Mouse (Mus musculus) CH12.LX (cell line): ENCODE data around the gene Tnip3. TPM values are rescaled to one million over a fixed set of nuclear protein-coding genes. Genes with fewer than 3 reads are reported as not detected.
A peak's percentile ranks its signal among the peaks of the same experiment; 100 is the strongest.

Source experiments
- DNase-seq: peaks from one replicate; pipeline ENCODE4 v3.0.0-alpha.2; 2013; ENCODE audit errors: extremely low read depth
- H3K27ac ChIP-seq: 2 replicates; pipeline ENCODE4 v1.5.1; 2012; ENCODE audit warnings: low read depth, mild to moderate bottlenecking, control low read depth, moderate library complexity; ENCODE audit not compliant: insufficient read depth
- H3K27me3 ChIP-seq: replicated peaks from 2 replicates; pipeline ENCODE3; 2012; ENCODE audit warnings: inconsistent platforms
- H3K36me3 ChIP-seq, 2 experiments: replicated peaks in 1 of 2; 2 replicates each; pipeline versions ENCODE3 to v1.6.1; 2012; ENCODE audit warnings: inconsistent platforms in 1 of 2, low read length in 1 of 2, mild to moderate bottlenecking in 1 of 2, mixed read lengths in 1 of 2, moderate library complexity in 1 of 2; ENCODE audit not compliant: control insufficient read depth in 1 of 2, insufficient read depth in 1 of 2
- H3K4me1 ChIP-seq, 2 experiments: 2 replicates each; pipeline ENCODE4 v1.6.1; 2012; ENCODE audit warnings: inconsistent platforms in 1 of 2, moderate library complexity in 1 of 2; ENCODE audit not compliant: insufficient read depth in 2 of 2, control insufficient read depth in 1 of 2
- H3K4me2 ChIP-seq: 2 replicates; pipeline ENCODE4 v1.6.1; 2012; ENCODE audit warnings: low read depth, mild to moderate bottlenecking, control low read depth; ENCODE audit not compliant: poor library complexity, insufficient read depth, severe bottlenecking
- H3K4me3 ChIP-seq, 3 experiments: fragments of 150-350 bp in 1 of 3; sonication (generic) in 1 of 3; replicated peaks in 1 of 3; 2 replicates each; pipeline versions ENCODE3 to v1.5.1; 2011 to 2012; ENCODE audit warnings: low read depth in 2 of 3, low read length in 2 of 3, mild to moderate bottlenecking in 2 of 3, moderate library complexity in 2 of 3, control low read depth in 1 of 3, improper control_type of control experiment in 1 of 3, inconsistent platforms in 1 of 3, mixed read lengths in 1 of 3; ENCODE audit not compliant: poor library complexity in 1 of 3
- H3K79me2 ChIP-seq: replicated peaks from 2 replicates; pipeline ENCODE4 v1.6.1; 2012; ENCODE audit warnings: mild to moderate bottlenecking, moderate library complexity; ENCODE audit not compliant: control insufficient read depth, poor library complexity, insufficient read depth, severe bottlenecking; ENCODE audit errors: extremely low read depth
- H3K9ac ChIP-seq: 2 replicates; pipeline ENCODE4 v1.6.1; 2012; ENCODE audit warnings: low read depth, mild to moderate bottlenecking, control low read depth, moderate library complexity; ENCODE audit not compliant: insufficient read depth
- H3K9me3 ChIP-seq: replicated peaks from 2 replicates; pipeline ENCODE3; 2012; ENCODE audit warnings: low read length, inconsistent platforms, mixed read lengths
- CHD1 ChIP-seq: IDR thresholded peaks from 2 replicates; pipeline ENCODE4 v1.6.1; 2012; ENCODE audit warnings: low read depth, low read length, improper control_type of control experiment, inconsistent platforms
- CHD2 ChIP-seq: IDR thresholded peaks from 2 replicates; pipeline ENCODE4 v1.6.1; 2011; ENCODE audit warnings: low read length, improper control_type of control experiment
- CTCF ChIP-seq, 2 experiments: IDR thresholded peaks in 1 of 2; conservative IDR thresholded peaks in 1 of 2; 2 replicates each; pipeline ENCODE4 v1.5.1; 2011 to 2012; ENCODE audit warnings: low read depth in 2 of 2, low read length in 2 of 2, improper control_type of control experiment in 1 of 2, inconsistent platforms in 1 of 2, mild to moderate bottlenecking in 1 of 2, moderate library complexity in 1 of 2
- E2F4 ChIP-seq: IDR thresholded peaks from 2 replicates; pipeline ENCODE4 v1.6.1; 2011; ENCODE audit warnings: low read depth, low read length, improper control_type of control experiment; ENCODE audit not compliant: insufficient replicate concordance
- EP300 ChIP-seq: IDR thresholded peaks from 2 replicates; pipeline ENCODE4 v1.6.1; 2011; ENCODE audit warnings: low read length, improper control_type of control experiment
- ETS1 ChIP-seq: conservative IDR thresholded peaks from 2 replicates; pipeline ENCODE4 v1.6.1; 2012; ENCODE audit warnings: low read depth, mild to moderate bottlenecking, inconsistent platforms, low read length, improper control_type of control experiment, moderate library complexity
- HCFC1 ChIP-seq: IDR thresholded peaks from 2 replicates; pipeline ENCODE4 v1.6.1; 2012; ENCODE audit warnings: low read depth, mild to moderate bottlenecking, inconsistent platforms, low read length, improper control_type of control experiment
- IRF4 ChIP-seq: IDR thresholded peaks from 2 replicates; pipeline ENCODE4 v1.6.1; 2014; ENCODE audit warnings: low read depth, mild to moderate bottlenecking, inconsistent platforms, low read length, improper control_type of control experiment
- JUN ChIP-seq: IDR thresholded peaks from 2 replicates; pipeline ENCODE4 v1.6.1; 2011; ENCODE audit warnings: low read depth, mild to moderate bottlenecking, low read length, improper control_type of control experiment, moderate library complexity; ENCODE audit not compliant: insufficient read depth
- KAT2A ChIP-seq: IDR thresholded peaks from 2 replicates; pipeline ENCODE4 v1.6.1; 2012; ENCODE audit warnings: low read length, improper control_type of control experiment, inconsistent platforms; ENCODE audit not compliant: insufficient replicate concordance
- MAFK ChIP-seq: IDR thresholded peaks from 2 replicates; pipeline ENCODE4 v1.6.1; 2011; ENCODE audit warnings: low read length, improper control_type of control experiment; ENCODE audit not compliant: insufficient replicate concordance
- MAX ChIP-seq: IDR thresholded peaks from 2 replicates; pipeline ENCODE4 v1.6.1; 2011; ENCODE audit warnings: low read length, improper control_type of control experiment
- MAZ ChIP-seq: IDR thresholded peaks from 2 replicates; pipeline ENCODE4 v1.6.1; 2012; ENCODE audit warnings: low read depth, mild to moderate bottlenecking, inconsistent platforms, low read length, improper control_type of control experiment, moderate library complexity
- MEF2A ChIP-seq: IDR thresholded peaks from 2 replicates; pipeline ENCODE4 v1.6.1; 2014; ENCODE audit warnings: low read depth, mild to moderate bottlenecking, inconsistent platforms, low read length, improper control_type of control experiment, borderline replicate concordance
- NELFE ChIP-seq: IDR thresholded peaks from 2 replicates; pipeline ENCODE4 v1.6.1; 2011; ENCODE audit warnings: low read depth, low read length, improper control_type of control experiment
- POLR2A ChIP-seq: IDR thresholded peaks from 2 replicates; pipeline ENCODE4 v1.6.1; 2011; ENCODE audit warnings: low read depth, mild to moderate bottlenecking, improper control_type of control experiment, low read length
- POLR2AphosphoS2 ChIP-seq: IDR thresholded peaks from 2 replicates; pipeline ENCODE4 v1.6.1; 2011; ENCODE audit warnings: low read depth, low read length, improper control_type of control experiment
- RAD21 ChIP-seq: IDR thresholded peaks from 2 replicates; pipeline ENCODE4 v1.6.1; 2011; ENCODE audit warnings: low read depth, mild to moderate bottlenecking, low read length, improper control_type of control experiment, moderate library complexity
- UBTF ChIP-seq: IDR thresholded peaks from 2 replicates; pipeline ENCODE4 v1.6.1; 2012; ENCODE audit warnings: low read depth, mild to moderate bottlenecking, inconsistent platforms, low read length, improper control_type of control experiment, moderate library complexity
- USF2 ChIP-seq: conservative IDR thresholded peaks from 2 replicates; pipeline ENCODE4 v1.6.1; 2011; ENCODE audit warnings: low read depth, low read length, improper control_type of control experiment
- ZC3H11A ChIP-seq: IDR thresholded peaks from 2 replicates; pipeline ENCODE4 v1.6.1; 2012; ENCODE audit warnings: low read depth, mild to moderate bottlenecking, inconsistent platforms, low read length, improper control_type of control experiment
- ZMIZ1 ChIP-seq: IDR thresholded peaks from 2 replicates; pipeline ENCODE4 v1.6.1; 2012; ENCODE audit warnings: low read depth, mild to moderate bottlenecking, inconsistent platforms, low read length, improper control_type of control experiment
- dilution Hi-C: fragments of 300-500 bp; cut with MboI; formaldehyde crosslinking; loops from 2 replicates; pipeline ENCODE4 v1.14.3; 2020; ENCODE audit warnings: low sequenced_read_pairs; ENCODE audit not compliant: extremely low pct_unique_long_range_greater_than_20kb, extremely low pct_ligation_motif_present
- in situ Hi-C: fragments of 300-500 bp; cut with MboI; formaldehyde crosslinking; loops from 3 replicates; pipeline ENCODE4 v1.14.3; 2019; ENCODE audit warnings: low sequenced_read_pairs, low pct_ligation_motif_present, low pct_unique_long_range_greater_than_20kb, mixed read lengths
- polyA plus RNA-seq: library from polyadenylated mRNA; unstranded; fragments of >175 nt; gene quantifications from 2 replicates; pipeline ENCODE4 v1.2.1, GENCODE M21; 2012; ENCODE audit warnings: low read depth; ENCODE audit not compliant: insufficient read length
- total RNA-seq, 2 experiments: library from RNA; depleted of rRNA; stranded (reverse); fragments of 300-350 nt in 1 of 2; fragments of >200 nt in 1 of 2; gene quantifications; 2 replicates each; pipeline ENCODE4 v1.2.3; 2012 to 2014

Tnip3 gene
- total and polyA plus RNA-seq, 3 experiments: 1.4 to 2.5 (median 2.5) TPM

DNA sequence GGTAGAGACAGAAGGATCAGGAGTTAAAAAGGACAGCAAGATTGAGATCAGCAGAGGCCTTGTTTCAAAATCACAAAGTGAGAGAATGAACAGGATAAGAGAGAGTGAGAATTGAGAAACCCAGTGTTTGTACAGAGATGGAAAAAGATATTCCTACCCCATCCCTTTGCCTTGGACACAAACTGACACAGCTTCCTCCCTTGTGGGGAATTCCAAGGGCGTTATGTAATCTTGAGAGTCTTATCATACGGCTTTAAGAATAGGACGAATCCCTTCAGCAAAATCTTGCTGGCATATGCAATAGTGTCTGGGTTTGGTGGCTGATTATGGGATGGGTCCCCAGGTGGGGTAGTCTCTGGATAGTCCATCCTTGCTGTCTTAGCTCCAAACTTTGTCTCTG is 16.0 kb downstream of the Tnip3 start:
- Histone ChIP-seq H3K4me2 (no peak overlapping the region), H3K27ac (no peak overlapping the region), H3K27me3 (no peaks in the 10 kb centered on the region), H3K4me3 (no peak overlapping the region), H3K36me3 (no peaks in the 10 kb centered on the region)
- no peak for TF ChIP-seq POLR2AphosphoS2
- TF ChIP-seq MAX: no peak
- TF ChIP-seq POLR2A: no peak
- no peak for TF ChIP-seq UBTF
- 0 out of 2 replicates have a peak, but pooled peaks have one; percentile 10 for TF ChIP-seq EP300
- TF ChIP-seq CHD2: no peak
- TF ChIP-seq, all 38 proteins: peak for 1
- no peak overlapping the region for H3K9ac ChIP-seq
- no peaks in the 10 kb centered on the region for H3K9me3 ChIP-seq
- peaks cover 3 to 14% of the 10 kb centered on the region in 2 experiments; a peak in 3 of 4 replicates for H3K4me1 ChIP-seq
- dilution Hi-C loops: no loop called here
- in situ Hi-C loops: no loop called here
- no peaks in the 10 kb centered on the region for H3K79me2 ChIP-seq
- DNase-seq: no peak

DNA sequence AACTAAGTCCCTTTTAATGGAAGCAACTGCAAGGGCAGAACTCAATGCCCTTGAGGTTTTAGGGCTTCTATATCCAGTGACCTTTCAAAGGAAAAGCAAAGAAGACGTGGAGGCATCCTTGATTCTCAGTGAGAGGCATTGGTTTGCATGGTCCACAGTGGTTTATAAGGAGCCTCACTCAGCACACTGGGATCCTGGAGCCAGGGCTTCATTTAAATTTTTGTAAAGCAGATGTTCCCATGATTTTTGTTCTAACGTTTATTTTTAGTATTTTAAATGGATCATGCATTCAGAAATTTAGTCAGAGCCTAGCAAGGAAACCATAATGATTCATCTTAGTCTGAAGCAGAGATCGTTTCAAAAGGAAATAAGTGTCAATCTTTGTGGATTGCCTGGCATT is 17.3 kb downstream of the Tnip3 start:
- dilution Hi-C loops: no loop called here
- H3K9ac ChIP-seq: no peak overlapping the region

DNA sequence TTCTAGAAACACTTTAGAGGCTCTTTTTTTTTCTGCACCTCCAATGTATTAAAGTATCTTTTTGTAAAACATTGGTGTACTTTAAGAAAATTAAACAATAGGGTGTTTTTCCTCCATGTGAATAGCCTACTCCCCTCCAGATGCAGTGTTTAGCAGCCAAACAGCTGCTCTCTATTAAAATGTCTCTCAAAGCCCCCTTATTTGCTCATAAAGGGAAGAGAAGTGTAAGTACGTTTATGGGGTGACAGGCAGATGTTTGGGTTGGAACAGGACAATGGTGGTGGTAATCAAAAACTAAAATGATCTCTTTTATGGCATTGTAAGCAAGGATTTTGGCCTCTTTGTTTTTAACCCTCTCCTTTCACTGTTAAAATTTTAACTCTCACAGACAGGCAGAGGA is 17.8 kb downstream of the Tnip3 start:
- Histone ChIP-seq H3K9ac (no peak overlapping the region), H3K36me3 (no peaks in the 10 kb centered on the region), H3K4me1 (peaks cover 2 to 8% of the 10 kb centered on the region in 2 experiments; a peak in 2 of 4 replicates), H3K4me3 (no peak overlapping the region), H3K4me2 (no peak overlapping the region), H3K79me2 (no peaks in the 10 kb centered on the region), H3K27ac (no peak overlapping the region)
- DNase-seq: no peak
- no peak for TF ChIP-seq IRF4
- TF ChIP-seq HCFC1: no peak
- TF ChIP-seq POLR2A: no peak
- no peak for TF ChIP-seq CHD2
- TF ChIP-seq MAFK: no peak
- no peak for TF ChIP-seq JUN
- TF ChIP-seq CHD1: no peak
- TF ChIP-seq, all 38 proteins: peak for 0
- no peaks in the 10 kb centered on the region for H3K27me3 ChIP-seq
- dilution Hi-C loops: no loop called here
- H3K9me3 ChIP-seq: no peaks in the 10 kb centered on the region
- in situ Hi-C loops: no loop called here

More for the DNA sequence above, 17.3 kb downstream of the Tnip3 start:
- no peaks in the 10 kb centered on the region for H3K79me2 ChIP-seq
- H3K4me2 ChIP-seq: no peak overlapping the region
- no peak overlapping the region for H3K27ac ChIP-seq
- no peaks in the 10 kb centered on the region for H3K27me3 ChIP-seq
- peaks cover 2 to 13% of the 10 kb centered on the region in 2 experiments; a peak in 2 of 4 replicates for H3K4me1 ChIP-seq
- no peak overlapping the region for H3K4me3 ChIP-seq
- no peak for TF ChIP-seq RAD21
- TF ChIP-seq MAZ: no peak
- no peak for TF ChIP-seq CTCF (conservative IDR thresholded peaks at IDR 0.05 in 1 of 2, IDR thresholded peaks at IDR 0.05 in 1 of 2; ENCODE audit: low read depth in 2 of 2, low read length in 2 of 2)
- TF ChIP-seq MAFK: no peak
- no peak for TF ChIP-seq ZC3H11A
- no peak for TF ChIP-seq KAT2A
- no peak for TF ChIP-seq MEF2A
- TF ChIP-seq USF2: no peak
- no peak for TF ChIP-seq ETS1
- no peak for TF ChIP-seq E2F4
- no peak for TF ChIP-seq CHD1
- TF ChIP-seq ZMIZ1: no peak
- TF ChIP-seq NELFE: no peak
- TF ChIP-seq, all 38 proteins: peak for 0
- in situ Hi-C loops: no loop called here
- no peak for DNase-seq
- Histone ChIP-seq H3K9me3 (no peaks in the 10 kb centered on the region), H3K36me3 (no peaks in the 10 kb centered on the region)
